ENCODE assay signal across 35 mouse cellular contexts in genomic region chr11:54613628-54614027, GRCm38 (mm10).
"Had no signal": no experiment of that assay in that cellular context is flagged by ENCODE, and none has a peak within 500 bp of the region (broad histone marks: within the 10 kb centered on the region; RNA-seq: fewer than 3 reads in every experiment).

No protein-coding gene starts in this region.

- H3K27me3 ChIP-seq: heart, embryonic 12.5 days; heart, embryonic 13.5 days; heart, embryonic 15.5 days; hindbrain, embryonic 12.5 days; hindbrain, embryonic 13.5 days; hindbrain, embryonic 15.5 days; intestine, embryonic 15.5 days; kidney, embryonic 15.5 days had no signal

- H3K4me1 ChIP-seq: heart, embryonic 12.5 days; heart, embryonic 13.5 days; heart, embryonic 15.5 days; hindbrain, embryonic 10.5 days; hindbrain, embryonic 12.5 days; hindbrain, embryonic 13.5 days; hindbrain, embryonic 15.5 days; intestine, embryonic 15.5 days; kidney, embryonic 15.5 days had no signal

- ATAC-seq: hindbrain, embryonic 16.5 days; hindbrain, postnatal 0 days; inflammation-experienced regulatory T-cells, adult 6 months; intestine, embryonic 15.5 days; intestine, embryonic 16.5 days; intestine, postnatal 0 days had no signal

- H3K4me2 ChIP-seq: heart, embryonic 11.5 days; heart, embryonic 12.5 days; heart, embryonic 13.5 days; heart, embryonic 15.5 days; hindbrain, embryonic 12.5 days; hindbrain, embryonic 13.5 days; hindbrain, embryonic 14.5 days; hindbrain, embryonic 15.5 days; intestine, embryonic 15.5 days; kidney, embryonic 15.5 days had no signal

- H3K9ac ChIP-seq: heart, embryonic 12.5 days; heart, embryonic 13.5 days; heart, embryonic 15.5 days; hindbrain, embryonic 12.5 days; hindbrain, embryonic 13.5 days; hindbrain, embryonic 14.5 days; hindbrain, embryonic 15.5 days; intestine, embryonic 15.5 days; kidney, embryonic 15.5 days had no signal

- H3K9me3 ChIP-seq: heart, embryonic 12.5 days; heart, embryonic 13.5 days; heart, embryonic 15.5 days; hindbrain, embryonic 10.5 days; hindbrain, embryonic 12.5 days; hindbrain, embryonic 13.5 days; hindbrain, embryonic 15.5 days; intestine, embryonic 15.5 days; kidney, embryonic 15.5 days had no signal

- H3K4me3 ChIP-seq: heart, embryonic 12.5 days; heart, embryonic 13.5 days; heart, embryonic 15.5 days; hindbrain, embryonic 10.5 days; hindbrain, embryonic 12.5 days; hindbrain, embryonic 13.5 days; hindbrain, embryonic 15.5 days; intestine, embryonic 15.5 days; kidney, embryonic 15.5 days; layer of hippocampus, adult 2 months; left cerebral cortex, adult 2 months had no signal

- DNase-seq: heart, postnatal 10 days; heart, postnatal 14 days; heart, postnatal 36 days; heart, postnatal 4 days; kidney, adult 11 months; kidney, adult 18-20 months; kidney, adult 2 months; kidney, adult 8-10 months; kidney, adult 9 months; kidney, postnatal 10 days; kidney, postnatal 14 days; kidney, postnatal 25 days; kidney, postnatal 36 days; kidney, postnatal 4 days; layer of hippocampus, adult 9-11 months; layer of hippocampus, postnatal 36 days had no signal

- H3K36me3 ChIP-seq: heart, embryonic 13.5 days; heart, embryonic 15.5 days; hindbrain, embryonic 10.5 days; hindbrain, embryonic 12.5 days; hindbrain, embryonic 13.5 days; hindbrain, embryonic 15.5 days; intestine, embryonic 15.5 days; kidney, embryonic 15.5 days had no signal

- H3K27ac ChIP-seq: heart, embryonic 13.5 days; heart, embryonic 15.5 days; hindbrain, embryonic 10.5 days; hindbrain, embryonic 12.5 days; hindbrain, embryonic 13.5 days; hindbrain, embryonic 14.5 days; hindbrain, embryonic 15.5 days; hindbrain, postnatal 0 days; intestine, embryonic 15.5 days; kidney, embryonic 15.5 days; kidney, postnatal 0 days; layer of hippocampus, adult 2 months; left cerebral cortex, adult 2 months had no signal
